10 mouse cellular contexts compared by ENCODE assay signal in the genomic region with DNA sequence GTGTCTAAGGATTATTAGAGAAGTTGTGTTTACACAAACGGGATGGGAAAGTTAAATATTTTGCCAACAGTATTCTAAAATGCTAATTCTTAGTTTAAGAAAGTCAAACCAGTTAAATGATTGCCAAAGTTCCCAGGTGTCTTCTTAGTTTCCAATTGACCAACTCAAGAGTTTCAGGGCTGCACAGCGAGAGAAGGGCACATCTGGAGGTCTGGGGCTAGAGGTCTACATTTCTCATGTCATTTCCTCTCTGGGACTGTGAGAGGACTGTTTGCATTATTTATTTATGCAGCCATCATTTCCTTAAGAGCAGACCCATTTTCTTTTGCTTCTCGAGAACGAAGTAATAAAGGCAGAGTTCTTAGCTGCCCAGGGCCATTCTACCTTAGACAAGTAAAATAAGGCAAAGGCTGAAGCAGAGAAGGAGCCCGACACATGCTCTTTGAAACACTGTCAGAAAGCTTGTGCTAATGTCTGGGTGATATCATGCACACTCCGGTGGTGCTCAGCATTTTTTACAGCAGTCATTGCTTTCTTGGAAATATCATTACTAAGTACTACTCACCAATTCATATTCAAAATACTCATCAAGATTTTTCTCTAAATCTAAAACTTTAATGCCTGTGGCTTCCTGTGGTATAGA. TPM values are rescaled to one million over a fixed set of nuclear protein-coding genes. Genes with fewer than 3 reads are reported as not detected.
A peak's percentile ranks its signal among the peaks of the same experiment; 100 is the strongest.
DNase-seq lines count a peak whose midpoint lies in the region; ATAC-seq lines count a peak whose summit lies in the region.
"Had no signal": no experiment of that assay in that cellular context is flagged by ENCODE, and none has a peak within 500 bp of the region (broad histone marks: within the 10 kb centered on the region; RNA-seq: fewer than 3 reads in every experiment).

No protein-coding gene starts in this region.

- no peak overlapping the region for H3K9ac ChIP-seq in hindbrain, embryonic 11.5 days (ENCODE audit: low read depth, low read length)
- H3K9ac ChIP-seq in neural tube, embryonic 11.5 days (ENCODE audit: low read length), result no peak overlapping the region
- no peak overlapping the region for H3K9ac ChIP-seq in midbrain, embryonic 11.5 days (ENCODE audit: low read length)

- peaks cover 9% of the 10 kb centered on the region for H3K27me3 ChIP-seq in hindbrain, embryonic 10.5 days (ENCODE audit: insufficient read depth, poor library complexity, severe bottlenecking)
- H3K27me3 ChIP-seq in hindbrain, embryonic 11.5 days (ENCODE audit: control insufficient read depth, insufficient read depth, low read length), result no peaks in the 10 kb centered on the region
- no peaks in the 10 kb centered on the region for H3K27me3 ChIP-seq in neural tube, embryonic 11.5 days (ENCODE audit: control insufficient read depth, insufficient read depth, low read length)
- H3K27me3 ChIP-seq in midbrain, embryonic 11.5 days (ENCODE audit: control insufficient read depth, insufficient read depth, low read length), result no peaks in the 10 kb centered on the region

- peak overlapping the region; percentile 64; the same call in 1 of the 2 replicates for H3K4me3 ChIP-seq in hindbrain, embryonic 10.5 days
- H3K4me3 ChIP-seq in hindbrain, embryonic 11.5 days (ENCODE audit: low read depth, low read length), result no peak overlapping the region
- no peak overlapping the region for H3K4me3 ChIP-seq in neural tube, embryonic 11.5 days (ENCODE audit: low read depth, low read length)
- H3K4me3 ChIP-seq in midbrain, embryonic 11.5 days (ENCODE audit: low read depth, low read length), result no peak overlapping the region

- no peak for ATAC-seq in hindbrain, embryonic 11.5 days (ENCODE audit: low FRiP score)
- ATAC-seq in neural tube, embryonic 11.5 days (ENCODE audit: insufficient read depth, low FRiP score, low TSS enrichment), result no peak
- no peak for ATAC-seq in midbrain, embryonic 11.5 days (ENCODE audit: low FRiP score)

- 59% methylated on average over 6 of the region's 6 CpGs for WGBS in hindbrain, embryonic 10.5 days
- 55% methylated on average over 6 of the region's 6 CpGs for WGBS in hindbrain, embryonic 11.5 days
- 48% methylated on average over 6 of the region's 6 CpGs for WGBS in neural tube, embryonic 11.5 days
- 53% methylated on average over 6 of the region's 6 CpGs for WGBS in midbrain, embryonic 11.5 days

- peaks cover 92% of the 10 kb centered on the region for H3K4me1 ChIP-seq in hindbrain, embryonic 10.5 days (replicated peaks)
- H3K4me1 ChIP-seq in hindbrain, embryonic 11.5 days (replicated peaks; ENCODE audit: control insufficient read depth, insufficient read depth, low read length), result peaks cover 32% of the 10 kb centered on the region
- H3K4me1 ChIP-seq in neural tube, embryonic 11.5 days (ENCODE audit: control insufficient read depth, insufficient read depth, low read length), result peaks cover 65% of the 10 kb centered on the region
- peaks cover 58% of the 10 kb centered on the region for H3K4me1 ChIP-seq in midbrain, embryonic 11.5 days (ENCODE audit: control insufficient read depth, insufficient read depth, low read length)

- H3K36me3 ChIP-seq in hindbrain, embryonic 10.5 days, result no peaks in the 10 kb centered on the region
- H3K36me3 ChIP-seq in hindbrain, embryonic 11.5 days (ENCODE audit: control insufficient read depth, insufficient read depth, low read length), result no peaks in the 10 kb centered on the region
- H3K36me3 ChIP-seq in neural tube, embryonic 11.5 days (ENCODE audit: control insufficient read depth, insufficient read depth, low read length), result no peaks in the 10 kb centered on the region
- H3K36me3 ChIP-seq in midbrain, embryonic 11.5 days (ENCODE audit: control insufficient read depth, insufficient read depth, low read length), result no peaks in the 10 kb centered on the region

- H3K27ac ChIP-seq in hindbrain, embryonic 10.5 days, result peak overlapping the region; percentile 45; the same call in 1 of the 2 replicates
- H3K27ac ChIP-seq in hindbrain, embryonic 11.5 days (ENCODE audit: low read depth, low read length), result no peak overlapping the region
- peak overlapping the region; percentile 4; the same call in 1 of the 2 replicates for H3K27ac ChIP-seq in neural tube, embryonic 11.5 days (ENCODE audit: low read depth, low read length)
- no peak overlapping the region for H3K27ac ChIP-seq in midbrain, embryonic 11.5 days (ENCODE audit: low read depth, low read length)

- no peak overlapping the region for H3K4me2 ChIP-seq in hindbrain, embryonic 11.5 days (replicated peaks; ENCODE audit: low read depth, low read length)
- H3K4me2 ChIP-seq in neural tube, embryonic 11.5 days (ENCODE audit: low read depth), result peak overlapping the region; percentile 97; the same call in 1 of the 2 replicates
- H3K4me2 ChIP-seq in midbrain, embryonic 11.5 days, result peak overlapping the region; percentile 97

- no peaks in the 10 kb centered on the region for H3K9me3 ChIP-seq in hindbrain, embryonic 10.5 days
- H3K9me3 ChIP-seq in hindbrain, embryonic 11.5 days (ENCODE audit: control insufficient read depth, low read length), result no peaks in the 10 kb centered on the region
- H3K9me3 ChIP-seq in neural tube, embryonic 11.5 days (ENCODE audit: control insufficient read depth, low read length), result no peaks in the 10 kb centered on the region
- no peaks in the 10 kb centered on the region for H3K9me3 ChIP-seq in midbrain, embryonic 11.5 days (ENCODE audit: control insufficient read depth, low read length)

- DNase-seq in hindbrain, embryonic 10.5 days (ENCODE audit: low spot score), result no peak
- DNase-seq in hindbrain, embryonic 11.5 days (ENCODE audit: low spot score), result no peak
- no peak for DNase-seq in neural tube, embryonic 11.5 days (ENCODE audit: low spot score)
- no peak for DNase-seq in neural tube, embryonic 10.5 days (ENCODE audit: extremely low spot score, low spot score)
- DNase-seq in midbrain, embryonic 11.5 days (ENCODE audit: low spot score, missing footprints), result peak; percentile 80
- DNase-seq in right cerebral cortex, postnatal 25 days, result no peak
- DNase-seq in cerebellum, postnatal 14 days, result no peak
- DNase-seq: kidney, adult 18-20 months; lung, postnatal 4 days; spleen, adult 18-20 months had no signal

RNA-seq across cellular contexts. Expression of a gene that starts 4.5 kb away (rescaled TPM):
- polyA plus RNA-seq in hindbrain, embryonic 10.5 days (2016; fragmentation: Nextera tagmentation; extraction: Ambion mirVana), result 10.0 and 10.2 TPM in 2 replicates
- 10.4 and 11.4 TPM in 2 replicates for polyA plus RNA-seq in hindbrain, embryonic 11.5 days (2014; fragmentation: Nextera tagmentation; extraction: Ambion mirVana)
- polyA plus RNA-seq in neural tube, embryonic 11.5 days (2014; fragmentation: Nextera tagmentation; extraction: Ambion mirVana), result 12.8 and 14.1 TPM in 2 replicates
- polyA plus RNA-seq in midbrain, embryonic 11.5 days (2014; fragmentation: Nextera tagmentation; extraction: Ambion mirVana), result 10.3 and 10.7 TPM in 2 replicates

RNA-seq across cellular contexts. Expression of a gene that starts 55.5 kb away (rescaled TPM):
- polyA plus RNA-seq in hindbrain, embryonic 10.5 days (2016; fragmentation: Nextera tagmentation; extraction: Ambion mirVana), result 7.7 and 8.8 TPM in 2 replicates
- polyA plus RNA-seq in hindbrain, embryonic 11.5 days (2014; fragmentation: Nextera tagmentation; extraction: Ambion mirVana), result 12.1 and 17.9 TPM in 2 replicates
- polyA plus RNA-seq in neural tube, embryonic 11.5 days (2014; fragmentation: Nextera tagmentation; extraction: Ambion mirVana), result 12.9 and 13.4 TPM in 2 replicates
- 12.8 and 16.0 TPM in 2 replicates for polyA plus RNA-seq in midbrain, embryonic 11.5 days (2014; fragmentation: Nextera tagmentation; extraction: Ambion mirVana)

RNA-seq across cellular contexts. Expression of a gene that starts 56.7 kb away (rescaled TPM):
- 6.5 and 7.1 TPM in 2 replicates for polyA plus RNA-seq in hindbrain, embryonic 10.5 days (2016; fragmentation: Nextera tagmentation; extraction: Ambion mirVana)
- 10.2 and 11.5 TPM in 2 replicates for polyA plus RNA-seq in hindbrain, embryonic 11.5 days (2014; fragmentation: Nextera tagmentation; extraction: Ambion mirVana)
- polyA plus RNA-seq in neural tube, embryonic 11.5 days (2014; fragmentation: Nextera tagmentation; extraction: Ambion mirVana), result 8.9 and 9.4 TPM in 2 replicates
- 9.5 and 9.7 TPM in 2 replicates for polyA plus RNA-seq in midbrain, embryonic 11.5 days (2014; fragmentation: Nextera tagmentation; extraction: Ambion mirVana)

Comparison
In these comparisons a context has a peak if more than half of its experiments do, and no peak if none do; other contexts are left out.
1. H3K27ac ChIP-seq: peak in hindbrain, embryonic 10.5 days (single experiment) and neural tube, embryonic 11.5 days (single experiment); none in hindbrain, embryonic 11.5 days (single experiment) and midbrain, embryonic 11.5 days (single experiment).